Mouse (Mus musculus): ENCODE data around the gene Wwtr1. TPM values are rescaled to one million over a fixed set of nuclear protein-coding genes. Genes with fewer than 3 reads are reported as not detected.
A peak's percentile ranks its signal among the peaks of the same experiment; 100 is the strongest.

The Wwtr1 gene
- total RNA-seq (2021): 10 to 100 TPM; 47.2 to 50.9 TPM
- long read RNA-seq, experiment 1, full-length matches to known transcripts: 55 of 78 reads
- long read RNA-seq, experiment 1, partial matches to known transcripts: 15 of 78 reads
- long read RNA-seq, experiment 1, other reads (novel, unspliced or antisense): 8 of 78 reads
- long read RNA-seq, experiment 2, full-length matches to known transcripts: 38 of 40 reads
- long read RNA-seq, experiment 2, partial matches to known transcripts: 0 of 40 reads
- long read RNA-seq, experiment 2, other reads (novel, unspliced or antisense): 2 of 40 reads

DNA sequence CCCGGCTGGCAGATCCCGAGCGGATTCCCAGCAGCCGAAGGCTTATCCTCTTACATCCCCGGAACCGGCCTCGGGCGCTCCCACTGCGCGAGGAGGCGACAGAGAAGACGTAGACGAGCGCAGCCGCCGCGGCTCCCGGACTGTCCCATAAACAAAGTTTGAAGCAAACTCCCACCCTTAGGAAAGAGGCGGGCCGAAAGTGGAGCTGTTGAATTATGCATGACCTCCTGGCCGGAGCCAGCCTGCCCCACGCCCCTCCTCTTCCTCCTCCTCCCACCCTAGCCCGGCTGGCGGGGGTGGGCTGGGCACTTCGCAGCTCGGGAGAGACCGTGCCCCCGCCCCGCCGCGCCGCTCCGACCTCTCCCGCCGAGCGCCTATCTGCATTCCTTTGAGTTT is at the start of gene Wwtr1:
TSS of gene Wwtr1 (minus strand) at position 251 of the 396 bp plus-strand sequence.
- DNase-seq: peak; percentile 94

DNA sequence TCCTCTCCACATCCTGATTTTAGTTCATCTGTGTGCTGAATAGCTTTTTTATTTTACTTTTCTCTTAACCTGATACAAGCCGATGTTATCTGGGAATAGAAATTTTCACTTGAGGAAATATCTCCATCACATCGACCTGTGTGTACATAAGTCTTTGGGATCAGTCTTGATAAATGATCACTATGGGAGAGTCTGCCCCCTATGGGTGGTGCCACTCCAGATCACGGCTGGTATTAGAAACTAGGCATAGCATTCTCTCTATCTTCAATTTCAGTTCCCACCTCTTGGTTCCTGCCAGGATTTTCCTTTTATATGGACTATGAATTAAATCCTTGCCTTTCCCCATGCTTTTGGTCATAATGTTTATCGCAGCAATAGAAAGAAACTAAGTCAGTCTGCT is 44.0 kb upstream of the Wwtr1 start:
- peak; percentile 58 for DNase-seq

DNA sequence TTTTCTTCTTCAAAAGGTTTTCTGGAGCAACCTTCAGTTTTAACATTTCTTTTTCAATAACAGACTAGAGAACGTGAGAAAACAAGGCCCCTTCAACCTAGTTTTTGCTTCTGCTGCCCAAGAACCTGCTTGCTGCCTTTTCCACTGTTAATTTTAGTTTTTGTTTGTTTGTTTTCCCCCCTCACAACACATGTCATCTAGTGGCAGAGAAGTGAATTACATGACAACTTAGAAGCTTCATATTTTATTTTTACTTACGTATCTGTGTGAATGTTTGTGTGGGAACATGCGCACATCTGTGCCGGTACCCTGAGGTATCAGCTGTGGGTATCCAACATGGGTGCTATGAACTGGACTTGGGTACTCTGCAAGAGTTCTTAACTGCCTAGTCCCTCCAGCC is 39.9 kb upstream of the Wwtr1 start:
- no peak for DNase-seq

DNA sequence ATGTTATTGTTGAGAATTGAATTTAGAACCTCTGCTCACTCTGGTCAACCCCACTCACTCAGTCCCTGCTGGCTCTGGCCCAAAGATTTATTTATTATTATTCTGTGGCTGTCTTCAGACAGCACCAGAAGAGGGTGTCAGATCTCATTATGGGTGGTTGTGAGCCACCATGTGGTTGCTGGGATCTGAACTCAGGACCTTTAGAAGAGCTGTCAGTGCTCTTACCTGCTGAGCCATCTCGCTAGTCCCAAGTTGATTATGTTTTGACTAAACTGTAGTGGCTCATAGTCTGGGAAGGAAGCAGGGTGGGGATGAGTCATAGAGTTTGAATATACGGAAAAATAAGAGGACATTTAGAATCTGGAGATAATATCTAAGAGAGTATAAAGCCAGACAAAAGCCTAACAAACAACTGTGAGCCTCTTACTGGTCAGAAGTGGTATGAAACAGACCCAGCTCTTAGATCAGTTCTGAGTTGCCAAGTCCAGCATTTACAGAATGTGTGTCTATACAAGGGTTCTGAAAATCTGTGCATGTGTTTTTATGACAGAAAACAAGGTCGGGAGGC is 36.8 kb upstream of the Wwtr1 start:
- DNase-seq: no peak

DNA sequence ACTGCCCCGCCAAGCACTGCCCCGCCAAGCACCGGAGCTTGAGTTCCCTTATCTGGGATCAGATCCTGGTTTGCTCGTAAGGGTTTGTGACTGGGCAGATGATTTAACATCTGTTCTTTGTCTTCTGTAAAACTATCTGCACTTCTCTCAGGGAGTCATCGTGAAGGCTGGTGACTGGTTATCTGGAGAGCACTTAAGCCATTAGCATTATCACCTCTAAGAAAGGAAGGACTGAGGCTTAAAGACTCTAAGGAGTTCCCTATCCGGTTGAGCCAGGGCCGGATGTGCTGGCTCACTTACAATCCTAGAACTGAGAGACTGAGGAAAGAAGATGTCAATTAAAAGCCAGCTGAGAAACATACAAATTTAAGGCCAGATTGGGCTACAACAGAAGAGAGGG is 36.1 kb upstream of the Wwtr1 start:
- DNase-seq: no peak

DNA sequence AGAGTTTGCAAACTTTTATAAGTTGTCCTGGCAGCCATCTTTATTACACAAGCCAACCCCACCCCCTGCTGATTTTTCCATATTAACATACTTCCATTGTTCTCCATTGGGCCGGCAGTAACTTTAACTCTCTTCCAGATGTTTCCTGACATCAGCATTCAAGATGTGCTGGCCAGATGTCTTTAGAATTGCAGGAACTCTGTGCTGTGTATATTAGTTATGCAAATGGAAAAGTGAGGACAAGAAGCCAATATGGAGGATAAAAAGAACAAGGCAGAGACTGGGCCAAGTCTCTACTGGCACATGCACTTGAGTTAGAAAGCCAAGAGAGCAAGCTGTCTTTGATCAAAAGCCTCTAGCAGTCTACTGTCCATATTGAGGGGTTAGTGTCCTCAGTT is 28.9 kb upstream of the Wwtr1 start:
- no peak for DNase-seq

DNA sequence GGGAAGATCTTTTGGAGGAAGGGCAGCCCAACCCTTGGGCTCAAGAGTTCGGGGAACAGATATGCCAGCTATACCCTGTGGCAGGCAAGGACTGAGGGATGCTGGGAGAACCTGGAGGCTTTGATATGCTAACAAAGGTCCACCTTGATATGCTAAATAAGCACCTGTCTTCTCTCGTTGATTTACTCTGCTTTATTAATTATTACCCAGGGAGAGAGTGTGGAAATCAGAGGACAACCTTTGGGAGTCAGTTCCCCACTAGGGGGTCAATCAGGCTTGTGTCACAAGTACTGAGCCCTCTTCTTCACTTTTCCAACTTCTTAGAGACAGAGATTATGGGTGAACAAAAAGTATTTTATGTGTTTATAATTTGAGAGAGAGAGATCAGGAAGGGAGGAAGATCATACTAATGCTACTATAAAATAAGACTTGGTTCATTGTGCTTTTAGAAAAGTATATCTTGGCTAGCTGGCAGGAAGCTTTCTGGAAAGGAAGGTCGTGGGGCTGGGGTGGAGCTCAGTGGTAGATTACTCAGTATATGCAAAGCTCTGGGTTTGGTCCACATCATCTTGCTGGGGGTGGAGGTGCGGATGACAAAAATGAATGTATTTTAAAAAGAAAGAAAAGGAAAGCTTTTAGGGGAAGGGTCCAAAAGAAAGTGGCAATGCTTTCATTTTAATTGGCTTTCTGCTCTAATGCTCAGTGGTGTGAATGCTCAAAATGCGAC is 28.3 kb upstream of the Wwtr1 start:
- DNase-seq: no peak

DNA sequence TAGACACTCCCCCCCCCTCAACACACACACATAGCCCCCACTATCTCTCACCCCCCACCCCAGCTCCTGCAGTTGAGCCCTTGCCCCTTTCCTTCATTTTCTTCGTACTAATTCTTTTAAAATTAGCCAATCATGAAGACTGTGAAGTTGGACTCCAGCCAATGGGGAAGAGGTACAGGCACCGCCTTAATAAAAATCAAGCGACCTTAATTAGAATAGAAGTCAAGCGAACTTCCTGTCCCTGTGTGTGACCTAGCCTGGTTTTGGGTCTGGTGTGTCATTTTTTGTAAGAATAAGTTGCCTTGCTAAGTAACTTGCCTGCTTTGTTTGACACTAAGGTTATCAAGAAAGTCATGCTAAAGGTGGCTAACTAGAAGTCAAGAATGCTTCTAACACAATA is 26.9 kb upstream of the Wwtr1 start:
- no peak for DNase-seq

DNA sequence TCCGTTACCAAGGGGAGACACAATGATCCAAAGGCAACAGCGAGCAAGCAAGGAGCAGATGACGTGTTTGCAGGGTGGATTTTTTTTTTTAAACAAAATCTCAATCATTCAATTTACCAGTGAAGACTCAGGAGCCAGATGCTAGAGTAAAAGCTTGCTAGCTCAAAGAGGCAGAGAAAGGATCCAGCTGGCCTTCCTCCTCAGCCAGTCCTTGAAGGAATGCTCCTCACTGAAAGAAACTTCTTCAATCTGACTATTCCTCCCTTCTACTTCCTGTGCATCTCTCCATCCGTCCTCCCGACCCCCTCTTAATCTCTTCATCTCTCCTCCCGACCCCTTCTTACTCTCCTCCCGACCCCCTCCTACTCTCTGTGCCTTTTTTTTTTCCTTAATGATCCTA is 20.9 kb upstream of the Wwtr1 start:
- DNase-seq: no peak

DNA sequence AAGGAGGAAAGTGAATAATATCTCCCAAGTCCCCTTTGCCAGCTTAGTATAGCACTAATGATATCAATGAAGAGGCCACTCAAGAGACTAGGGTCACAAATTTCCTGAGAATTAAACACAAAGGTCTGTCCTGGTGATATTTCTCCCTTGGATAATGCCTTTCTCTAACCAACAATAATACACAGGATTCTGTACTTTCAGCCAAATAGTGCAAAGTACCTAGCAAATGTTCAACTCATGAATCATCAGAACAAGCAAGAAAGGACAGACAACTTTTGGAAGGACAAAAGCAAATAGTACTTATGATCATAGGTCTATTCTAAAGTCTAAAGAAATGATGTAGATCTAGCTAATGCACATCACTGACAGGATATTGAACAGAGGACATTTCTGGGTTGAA is 19.8 kb upstream of the Wwtr1 start:
- no peak for DNase-seq

DNA sequence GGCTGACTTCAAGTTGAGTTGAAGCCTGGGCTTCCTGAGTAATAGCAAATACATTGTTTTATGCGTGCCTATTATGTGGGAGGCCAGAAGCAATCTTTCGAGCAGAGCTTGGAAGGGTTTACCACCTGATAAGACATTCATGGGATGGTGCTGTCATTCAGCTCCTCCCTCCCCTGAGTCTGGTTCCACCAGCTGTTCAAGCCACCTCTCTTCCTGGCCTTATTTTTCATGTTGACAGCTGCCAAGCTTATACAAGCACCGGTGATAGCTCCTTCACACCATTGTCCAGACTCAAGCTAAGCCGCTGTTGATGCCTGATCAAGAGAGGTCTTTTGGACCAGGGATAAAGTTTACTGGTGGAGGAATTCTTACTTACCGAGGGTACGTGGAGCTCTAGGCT is 10.3 kb upstream of the Wwtr1 start:
- no peak for DNase-seq

DNA sequence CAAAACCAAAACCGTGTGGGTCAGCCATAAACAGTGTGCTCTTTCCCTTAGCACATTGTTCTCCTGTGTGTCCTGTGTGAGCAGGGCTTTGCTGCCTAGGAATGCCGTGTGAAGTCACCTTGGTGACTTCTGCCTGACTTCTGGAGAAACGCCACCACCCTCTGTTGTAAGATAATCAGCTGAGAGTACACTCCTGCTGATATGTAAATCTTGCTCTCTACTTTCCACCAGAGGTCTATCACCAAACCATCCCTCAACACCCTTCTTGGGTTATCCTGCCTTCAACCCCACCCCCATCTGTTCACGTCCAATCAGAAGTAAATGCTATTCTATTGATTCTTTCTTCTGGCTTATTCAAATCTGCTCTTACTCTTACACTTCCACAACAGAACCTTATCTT is 7.8 kb upstream of the Wwtr1 start:
- DNase-seq: no peak

DNA sequence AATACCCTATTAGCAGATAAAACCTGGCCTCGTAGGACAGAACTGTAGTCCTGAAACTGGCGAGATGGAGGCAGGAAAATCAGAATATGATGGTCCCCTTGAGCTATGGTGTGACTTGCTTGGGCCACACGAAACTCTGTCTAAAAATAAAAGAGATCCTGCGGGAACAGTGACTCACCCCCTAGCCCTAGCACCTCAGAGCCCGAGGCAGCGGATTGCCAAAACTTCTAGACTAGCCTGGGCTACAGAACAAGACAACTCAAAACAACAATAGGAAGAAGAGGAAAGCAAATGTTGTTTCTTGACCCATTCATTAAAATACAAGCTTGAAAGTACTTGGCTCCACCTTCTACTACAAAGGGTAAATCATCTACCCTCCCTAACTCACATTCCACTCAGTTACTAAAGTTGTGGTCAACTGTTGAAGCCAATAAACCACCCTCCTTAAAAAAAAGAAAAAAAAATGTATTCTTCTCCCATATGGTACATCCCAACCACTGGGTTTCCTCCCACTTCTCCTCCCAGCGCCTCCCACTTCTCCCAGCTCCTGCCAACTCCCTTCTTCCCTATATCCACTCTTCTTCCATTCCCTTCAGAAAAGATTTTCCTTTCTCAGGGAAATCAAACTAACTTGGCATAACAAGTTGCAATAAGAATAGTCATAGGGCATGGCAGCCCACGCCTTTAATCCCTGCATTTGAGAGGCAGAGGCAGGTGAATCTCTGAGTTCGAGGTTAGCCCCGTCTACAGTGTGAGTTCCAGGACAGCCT is 4.9 kb upstream of the Wwtr1 start:
- no peak for DNase-seq

DNA sequence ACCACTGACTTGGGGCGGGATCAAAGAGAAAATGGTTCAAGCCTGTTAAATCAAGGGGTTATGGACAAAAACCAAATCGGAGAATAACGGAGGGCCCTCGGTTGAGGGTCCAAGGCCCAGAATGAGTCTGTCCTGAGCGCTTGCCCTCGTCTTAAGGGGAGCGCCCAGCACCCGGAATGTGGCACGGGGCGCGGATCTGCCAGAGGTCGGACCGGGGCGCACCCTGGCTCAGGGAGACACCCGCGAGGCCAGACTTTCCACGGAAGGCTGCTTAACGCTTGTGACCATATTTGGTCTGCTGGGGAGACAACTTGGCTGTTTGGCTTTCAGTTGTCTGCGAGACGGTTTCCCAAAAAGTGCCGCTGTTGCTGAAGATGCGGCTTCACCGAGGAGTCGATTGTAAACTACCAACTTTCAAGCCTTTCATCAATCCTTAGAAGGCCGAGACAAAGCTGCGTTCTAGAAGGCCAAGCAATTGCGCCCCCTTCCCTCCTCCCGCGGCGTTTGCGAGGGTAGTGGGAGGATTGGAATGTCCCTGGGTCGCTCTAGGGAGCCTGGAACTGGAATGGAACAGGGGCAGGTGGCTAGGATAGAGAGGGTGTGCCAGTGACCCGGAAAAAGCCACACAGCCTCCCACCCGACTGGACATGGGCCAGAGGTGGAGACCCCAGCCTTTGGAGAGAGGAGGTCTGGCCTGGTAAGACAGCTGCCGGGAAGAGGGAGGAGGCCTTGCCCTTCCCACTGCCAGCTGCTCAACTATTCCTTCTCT is 530 bp upstream of the Wwtr1 start:
- peak; percentile 69 for DNase-seq

DNA sequence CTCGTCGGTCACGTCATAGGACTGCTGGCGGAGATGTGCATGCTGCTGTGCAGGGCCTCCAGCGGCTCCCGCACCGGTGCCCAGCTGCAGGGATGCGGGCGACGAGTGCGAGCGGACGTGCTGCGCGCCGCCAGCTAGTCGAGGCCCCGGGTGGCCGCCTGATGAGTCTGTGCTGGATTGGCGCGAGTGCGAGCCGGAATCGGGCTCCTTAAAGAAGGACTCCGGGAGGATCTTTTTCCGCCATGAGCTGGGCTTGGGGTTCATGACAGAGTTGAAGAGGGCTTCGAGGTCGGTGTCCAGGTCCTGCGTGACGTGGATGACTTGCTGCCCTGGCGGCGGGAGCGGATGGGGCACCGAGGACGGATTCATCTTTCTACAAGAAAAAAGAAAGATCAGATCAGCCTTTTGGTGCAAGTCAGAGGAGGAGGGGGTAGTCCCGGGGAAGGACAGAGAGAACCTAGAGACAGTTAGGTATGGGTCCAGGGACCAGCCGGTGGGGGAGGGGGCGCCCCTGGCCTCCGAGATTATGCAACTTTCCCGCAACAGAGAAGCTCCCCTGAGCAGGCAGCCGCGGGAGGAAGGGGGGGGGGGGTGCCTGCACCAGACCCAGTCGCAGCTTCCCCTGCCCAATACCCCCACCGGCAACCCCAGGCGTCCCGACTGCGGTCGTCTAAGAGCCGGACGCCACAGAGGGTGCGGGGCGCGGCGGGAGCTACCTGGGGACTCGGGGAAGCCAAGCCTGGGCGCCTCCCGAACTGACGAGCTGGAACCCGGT is 638 bp downstream of the Wwtr1 start:
- DNase-seq: peak; percentile 69

DNA sequence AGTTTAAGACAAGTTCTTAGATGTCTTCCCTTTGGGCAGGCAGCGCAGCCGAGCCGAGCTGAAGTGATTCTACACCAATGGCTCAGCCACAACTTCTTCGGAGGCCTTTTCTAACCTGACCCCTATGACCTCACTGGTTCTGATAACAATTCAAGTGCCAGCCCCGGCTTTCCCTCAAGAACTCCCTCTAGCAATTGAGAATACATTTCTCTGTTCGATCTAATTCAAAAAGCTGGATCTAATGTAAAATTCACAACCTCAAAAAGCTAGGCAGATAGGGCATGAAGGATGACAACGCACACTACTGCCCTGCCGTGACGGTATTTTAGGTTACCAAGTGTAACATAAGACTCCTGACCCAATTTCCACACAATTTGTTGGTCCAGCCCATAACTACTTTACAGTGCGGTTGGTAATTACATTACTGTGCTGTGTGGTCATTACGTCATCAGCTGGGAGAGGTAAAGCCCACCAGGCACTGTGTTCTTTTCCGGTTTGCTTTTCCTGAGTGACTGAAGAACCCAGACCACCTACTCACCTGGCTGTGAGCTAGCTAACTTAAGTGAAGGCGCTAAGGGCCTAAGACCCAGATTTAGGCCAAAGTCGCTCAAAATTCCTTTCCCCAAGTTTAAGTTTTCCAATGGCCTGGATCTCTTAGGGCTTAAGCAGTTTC is 1.7 kb downstream of the Wwtr1 start:
- no peak for DNase-seq

DNA sequence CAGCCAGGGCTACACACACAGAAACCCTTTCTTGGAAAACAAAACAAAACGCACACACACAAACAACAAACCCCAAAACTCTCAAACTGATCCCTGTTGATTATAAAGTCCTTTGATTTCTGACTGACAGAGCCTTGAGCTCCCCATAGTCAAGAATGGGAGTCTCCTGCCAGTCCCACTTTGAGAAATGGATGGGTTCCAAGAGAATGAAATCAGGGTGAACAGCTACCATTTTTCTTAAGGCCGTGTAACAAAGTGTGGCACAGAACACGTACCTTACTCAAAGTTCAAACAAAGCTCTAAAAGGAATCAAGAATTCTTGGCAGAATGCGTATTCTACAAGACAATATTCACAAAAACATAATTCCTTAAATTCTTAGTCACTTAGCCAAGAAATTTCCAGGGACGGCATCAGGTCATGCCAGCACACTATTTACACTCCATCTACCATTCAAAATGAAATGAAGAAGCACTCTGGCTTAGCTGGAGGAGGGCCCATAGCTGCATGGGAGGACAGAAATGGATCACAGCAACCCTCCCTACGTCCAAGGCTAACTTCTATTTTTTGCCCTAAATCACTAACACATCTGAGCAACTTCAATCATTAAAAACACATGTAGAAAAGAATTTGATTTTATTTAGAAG is 3.3 kb downstream of the Wwtr1 start:
- DNase-seq: peak; percentile 17

DNA sequence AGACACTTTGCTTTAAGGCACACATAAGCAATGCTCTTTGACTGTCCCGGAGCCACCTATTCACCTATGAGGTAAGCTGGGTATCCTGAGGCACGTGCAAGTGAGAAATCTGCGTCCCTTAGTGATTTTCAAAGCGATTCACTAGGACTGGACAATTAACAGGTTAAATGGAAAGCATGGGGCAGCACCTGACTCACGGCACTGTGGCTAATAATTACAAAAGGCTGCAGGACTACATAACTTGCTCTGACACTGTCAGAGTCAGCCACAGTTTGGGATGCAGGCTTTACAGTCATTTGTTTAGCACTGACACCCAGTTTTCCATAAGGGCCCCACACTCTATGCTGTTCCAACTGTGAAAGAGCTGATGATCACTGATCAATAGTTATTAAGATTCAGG is 9.1 kb downstream of the Wwtr1 start:
- no peak for DNase-seq

DNA sequence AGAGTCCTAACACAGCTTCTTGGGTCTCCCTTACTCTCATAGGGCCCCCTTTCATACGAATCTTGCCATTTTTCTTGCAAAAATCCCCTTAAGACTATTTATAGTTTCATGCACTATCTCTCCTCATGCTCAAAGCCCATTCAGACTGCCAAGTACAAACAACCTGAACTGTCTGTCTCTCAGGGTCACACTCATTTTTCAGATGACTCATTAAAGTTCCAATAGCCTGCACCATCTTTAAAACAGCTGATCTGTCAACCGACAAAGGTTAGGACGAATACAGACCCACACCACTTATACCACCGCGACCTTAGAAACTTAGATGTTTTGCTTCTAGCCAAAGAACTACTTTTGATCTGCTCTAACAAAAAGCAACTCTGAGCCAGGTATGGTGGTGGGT is 12.1 kb downstream of the Wwtr1 start:
- DNase-seq: no peak

DNA sequence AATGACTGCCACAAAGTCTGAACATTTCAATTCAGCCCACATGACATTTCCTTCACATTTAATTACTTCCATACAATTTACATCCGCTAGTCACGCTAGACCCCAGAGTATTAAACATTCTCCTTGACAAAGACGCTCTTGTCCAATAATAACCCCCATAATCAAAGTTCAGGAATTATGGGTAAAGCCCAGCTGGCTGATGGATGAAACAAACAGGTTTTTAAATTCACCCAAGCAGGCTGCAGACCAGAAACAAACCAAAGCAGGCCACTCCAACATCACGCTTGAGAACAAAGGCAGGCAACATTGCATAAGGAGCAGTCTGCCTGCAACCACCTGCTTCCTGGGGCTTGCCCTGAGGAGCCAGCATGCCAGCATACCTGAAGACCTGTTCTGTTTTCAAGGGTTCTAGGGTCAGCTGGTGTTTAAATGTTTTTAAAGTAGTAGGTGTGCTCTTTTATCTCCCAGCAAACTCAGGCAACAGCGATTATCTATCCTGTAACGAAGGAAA is 12.7 kb downstream of the Wwtr1 start:
- DNase-seq: no peak

Measured in adrenal gland, postnatal 10 days (tissue).